Mouse (Mus musculus) myocyte (in vitro differentiated cells): ENCODE measurements around the gene Dnajc14. TPM values are rescaled to one million over a fixed set of nuclear protein-coding genes. Genes with fewer than 3 reads are reported as not detected.

Experiments used
- H3K27me3 ChIP-seq: one replicate; pipeline ENCODE4 v1.6.1; 2011; ENCODE audit not compliant: control insufficient read depth, insufficient read depth, insufficient read length
- H3K36me3 ChIP-seq: one replicate; pipeline ENCODE4 v1.6.1; 2011; ENCODE audit not compliant: control insufficient read depth, insufficient read depth
- H3K4me2 ChIP-seq: one replicate; pipeline ENCODE4 v1.6.1; 2011; ENCODE audit warnings: low read depth, control low read depth
- H3K4me3 ChIP-seq: one replicate; pipeline ENCODE4 v1.5.1; 2011; ENCODE audit warnings: mild to moderate bottlenecking, control low read depth, moderate library complexity
- H3K79me2 ChIP-seq: one replicate; pipeline ENCODE4 v1.6.1; 2011; ENCODE audit not compliant: control insufficient read depth, insufficient read depth
- H3ac ChIP-seq: one replicate; pipeline ENCODE4 v1.6.1; 2011; ENCODE audit not compliant: control insufficient read depth, insufficient read length
- CEBPB ChIP-seq: IDR thresholded peaks from 2 replicates; pipeline ENCODE4 v1.6.1; 2011; ENCODE audit warnings: mild to moderate bottlenecking, moderate library complexity; ENCODE audit not compliant: poor library complexity, insufficient read depth, severe bottlenecking
- E2F4 ChIP-seq: IDR thresholded peaks from one replicate; pipeline ENCODE4 v1.6.1; 2011; ENCODE audit warnings: mild to moderate bottlenecking, control low read depth, moderate library complexity; ENCODE audit not compliant: insufficient read depth
- MAX ChIP-seq: IDR thresholded peaks from one replicate; pipeline ENCODE4 v1.6.1; 2011; ENCODE audit warnings: low read depth, mild to moderate bottlenecking, control low read depth
- MYOD1 ChIP-seq, 3 experiments: IDR thresholded peaks; one replicate each; pipeline ENCODE4 v1.6.1; 2011; ENCODE audit warnings: control low read depth in 2 of 3, low read depth in 2 of 3, mild to moderate bottlenecking in 2 of 3, moderate library complexity in 1 of 3; ENCODE audit not compliant: insufficient read length in 2 of 3, control insufficient read depth in 1 of 3
- MYOG ChIP-seq, 3 experiments: IDR thresholded peaks; one replicate each; pipeline ENCODE4 v1.6.1; 2011; ENCODE audit warnings: control low read depth in 2 of 3, low read depth in 2 of 3, mild to moderate bottlenecking in 2 of 3; ENCODE audit not compliant: insufficient read length in 2 of 3, control insufficient read depth in 1 of 3, insufficient read depth in 1 of 3
- POLR2A ChIP-seq: IDR thresholded peaks from one replicate; pipeline ENCODE4 v1.6.1; 2011; ENCODE audit warnings: low read depth, mild to moderate bottlenecking, control low read depth, moderate library complexity; ENCODE audit not compliant: insufficient read length
- POLR2AphosphoS2 ChIP-seq: IDR thresholded peaks from one replicate; pipeline ENCODE4 v1.6.1; 2011; ENCODE audit warnings: low read depth, control low read depth; ENCODE audit not compliant: insufficient read length
- REST ChIP-seq: IDR thresholded peaks from one replicate; pipeline ENCODE4 v1.6.1; 2011; ENCODE audit warnings: mild to moderate bottlenecking, control low read depth, moderate library complexity; ENCODE audit not compliant: insufficient read depth, insufficient read length
- SRF ChIP-seq: IDR thresholded peaks from one replicate; pipeline ENCODE4 v1.6.1; 2011; ENCODE audit warnings: low read depth; ENCODE audit not compliant: control insufficient read depth, insufficient read length
- TCF12 ChIP-seq: IDR thresholded peaks from one replicate; pipeline ENCODE4 v1.6.1; 2011; ENCODE audit warnings: mild to moderate bottlenecking, control low read depth; ENCODE audit not compliant: poor library complexity, insufficient read depth, severe bottlenecking
- TCF3 ChIP-seq: IDR thresholded peaks from one replicate; pipeline ENCODE4 v1.6.1; 2011; ENCODE audit warnings: low read depth, control low read depth; ENCODE audit not compliant: insufficient read length
- USF1 ChIP-seq: IDR thresholded peaks from one replicate; pipeline ENCODE4 v1.6.1; 2011; ENCODE audit warnings: low read depth, mild to moderate bottlenecking, control low read depth, moderate library complexity
- polyA plus RNA-seq: library from polyadenylated mRNA; unstranded; fragments of >200 nt; fragmentation: generic; extraction: Trizol; gene quantifications from one replicate; pipeline ENCODE4 v1.2.1, GENCODE M21; 2012; ENCODE audit warnings: missing spikeins

The Dnajc14 gene
- polyA plus RNA-seq, 1 experiment: 39.0 TPM

DNA sequence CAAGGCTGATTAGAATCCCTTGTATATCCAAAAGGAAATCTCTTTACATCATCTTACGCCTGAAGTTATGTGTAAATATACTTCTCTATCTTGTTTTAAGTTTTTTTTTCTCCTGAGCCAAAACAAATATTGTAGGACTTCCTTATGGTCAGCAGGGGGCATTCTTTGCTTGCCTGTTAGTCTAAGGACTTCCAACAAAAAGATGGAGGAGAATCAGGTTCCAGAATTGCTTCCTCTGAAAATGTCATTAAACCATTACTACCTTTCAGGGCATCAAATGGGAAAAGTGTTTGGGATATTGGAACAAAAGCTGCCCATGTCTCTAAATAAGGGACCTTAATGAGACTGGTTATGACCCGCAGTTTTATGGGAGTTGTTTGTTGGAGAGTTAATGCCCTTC lies 41.7 kb downstream of the Dnajc14 start:
- no peaks in the 10 kb centered on the region for H3K27me3 ChIP-seq
- TF ChIP-seq POLR2A (no peak), SRF (no peak), MYOD1 (IDR thresholded peaks at IDR 0.05; ENCODE audit: control insufficient read depth in 1 of 3, insufficient read length in 2 of 3, low read depth in 2 of 3) (no peak), E2F4 (no peak), REST (no peak), TCF12 (no peak), CEBPB (no peak), MAX (no peak), POLR2AphosphoS2 (no peak), USF1 (no peak), MYOG (IDR thresholded peaks at IDR 0.05; ENCODE audit: control insufficient read depth in 1 of 3, insufficient read depth in 1 of 3, insufficient read length in 2 of 3, low read depth in 2 of 3) (no peak), TCF3 (no peak)
- H3K4me2 ChIP-seq: no peak overlapping the region

GRCm38 (mm10) chr10:128846664-128847063 lies 42.8 kb downstream of the Dnajc14 start:
- TF ChIP-seq MAX (no peak), TCF3 (no peak), REST (no peak), TCF12 (no peak), POLR2AphosphoS2 (no peak), CEBPB (no peak), USF1 (no peak), POLR2A (no peak), MYOD1 (IDR thresholded peaks at IDR 0.05; ENCODE audit: control insufficient read depth in 1 of 3, insufficient read length in 2 of 3, low read depth in 2 of 3) (no peak), SRF (no peak), E2F4 (no peak), MYOG (IDR thresholded peaks at IDR 0.05; ENCODE audit: control insufficient read depth in 1 of 3, insufficient read depth in 1 of 3, insufficient read length in 2 of 3, low read depth in 2 of 3) (no peak)
- H3K4me2 ChIP-seq: no peak overlapping the region
- H3K36me3 ChIP-seq: peaks cover 57% of the 10 kb centered on the region
- no peak overlapping the region for H3K4me3 ChIP-seq
- no peaks in the 10 kb centered on the region for H3K27me3 ChIP-seq
- H3ac ChIP-seq: no peak overlapping the region
- H3K79me2 ChIP-seq: no peaks in the 10 kb centered on the region

More for the DNA sequence above, 41.7 kb downstream of the Dnajc14 start:
- peaks cover 65% of the 10 kb centered on the region for H3K36me3 ChIP-seq
- H3K79me2 ChIP-seq: no peaks in the 10 kb centered on the region
- no peak overlapping the region for H3K4me3 ChIP-seq
- H3ac ChIP-seq: no peak overlapping the region

DNA sequence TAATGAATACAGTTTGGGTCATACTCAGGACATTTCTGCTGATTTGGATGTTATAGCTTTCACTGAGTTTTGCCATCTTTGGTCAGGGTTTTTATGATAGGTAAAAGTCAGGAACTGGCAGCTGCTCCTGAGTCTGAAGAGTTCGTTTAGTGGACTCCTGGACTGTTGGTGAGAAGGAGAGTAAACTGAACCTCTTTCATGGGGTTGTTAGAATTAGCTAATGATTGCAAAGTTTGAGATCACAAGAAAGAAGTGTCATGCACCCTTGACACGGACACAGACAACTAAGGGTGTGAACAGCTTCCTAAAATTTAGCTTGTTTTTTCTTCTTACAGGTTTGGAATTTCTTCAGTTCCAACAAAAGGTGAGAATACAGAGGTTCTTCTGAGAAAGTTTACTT lies 44.6 kb downstream of the Dnajc14 start:
- Histone ChIP-seq H3K4me3 (no peak overlapping the region), H3K4me2 (no peak overlapping the region), H3K27me3 (no peaks in the 10 kb centered on the region), H3K36me3 (peaks cover 49% of the 10 kb centered on the region), H3ac (no peak overlapping the region), H3K79me2 (no peaks in the 10 kb centered on the region)
- TF ChIP-seq USF1 (no peak), REST (no peak), POLR2AphosphoS2 (no peak), TCF3 (no peak), SRF (no peak), CEBPB (no peak), POLR2A (no peak), MYOG (IDR thresholded peaks at IDR 0.05; ENCODE audit: control insufficient read depth in 1 of 3, insufficient read depth in 1 of 3, insufficient read length in 2 of 3, low read depth in 2 of 3) (no peak), TCF12 (no peak), MYOD1 (IDR thresholded peaks at IDR 0.05; ENCODE audit: control insufficient read depth in 1 of 3, insufficient read length in 2 of 3, low read depth in 2 of 3) (no peak), E2F4 (no peak), MAX (no peak)

- H3ac ChIP-seq: no peak overlapping the region
- no peak overlapping the region for H3K4me3 ChIP-seq
- H3K79me2 ChIP-seq: no peaks in the 10 kb centered on the region
- TF ChIP-seq E2F4 (no peak), USF1 (no peak), MYOG (IDR thresholded peaks at IDR 0.05; ENCODE audit: control insufficient read depth in 1 of 3, insufficient read depth in 1 of 3, insufficient read length in 2 of 3, low read depth in 2 of 3) (no peak), POLR2A (no peak), SRF (no peak), POLR2AphosphoS2 (no peak)
- H3K27me3 ChIP-seq: no peaks in the 10 kb centered on the region
- H3K4me2 ChIP-seq: no peak overlapping the region
- H3K36me3 ChIP-seq: peaks cover 52% of the 10 kb centered on the region
These were observed 46.5 kb downstream of the Dnajc14 start for GRCm38 (mm10) chr10:128850339-128850738.

GRCm38 (mm10) chr10:128861176-128861575 lies 57.3 kb downstream of the Dnajc14 start:
- H3K79me2 ChIP-seq: no peaks in the 10 kb centered on the region
- H3K4me3 ChIP-seq: no peak overlapping the region
- no peak overlapping the region for H3K4me2 ChIP-seq
- H3ac ChIP-seq: no peak overlapping the region
- TF ChIP-seq TCF12 (no peak), TCF3 (no peak), MYOD1 (IDR thresholded peaks at IDR 0.05; ENCODE audit: control insufficient read depth in 1 of 3, insufficient read length in 2 of 3, low read depth in 2 of 3) (no peak), MYOG (IDR thresholded peaks at IDR 0.05; ENCODE audit: control insufficient read depth in 1 of 3, insufficient read depth in 1 of 3, insufficient read length in 2 of 3, low read depth in 2 of 3) (no peak)
- peaks cover 51% of the 10 kb centered on the region for H3K36me3 ChIP-seq
- H3K27me3 ChIP-seq: no peaks in the 10 kb centered on the region
